Mouse (Mus musculus) G1E-ER4 (cell line): ENCODE results near the gene Smpdl3b. TPM values are rescaled to one million over a fixed set of nuclear protein-coding genes. Genes with fewer than 3 reads are reported as not detected.

Experiments used
- GATA1 ChIP-seq: IDR thresholded peaks from one replicate; pipeline ENCODE4 v1.8.0; 2012; ENCODE audit warnings: low read length, inconsistent platforms
- polyA plus RNA-seq: library from polyadenylated mRNA; stranded (reverse); fragments of >175 nt; gene quantifications from 2 replicates; pipeline ENCODE4 v1.2.3, GENCODE M21; 2012

The Smpdl3b gene
- polyA plus RNA-seq, 1 experiment = 0.08 TPM

GRCm38 (mm10) chr4:132794028-132794427 lies 37.0 kb upstream of the Smpdl3b start:
- no peak for TF ChIP-seq GATA1

- no peak for TF ChIP-seq GATA1
Measured at GRCm38 (mm10) chr4:132789731-132790130, 32.7 kb upstream of the Smpdl3b start.

GRCm38 (mm10) chr4:132785228-132785627 lies 28.2 kb upstream of the Smpdl3b start:
- no peak for TF ChIP-seq GATA1

GRCm38 (mm10) chr4:132783732-132784131 lies 26.7 kb upstream of the Smpdl3b start:
- TF ChIP-seq GATA1 = no peak

- no peak for TF ChIP-seq GATA1
Measured at GRCm38 (mm10) chr4:132780288-132780687, 23.2 kb upstream of the Smpdl3b start.

GRCm38 (mm10) chr4:132778562-132779201 lies 21.6 kb upstream of the Smpdl3b start:
- TF ChIP-seq GATA1 = no peak

- no peak for TF ChIP-seq GATA1
Measured at GRCm38 (mm10) chr4:132776764-132777163, 19.7 kb upstream of the Smpdl3b start.

GRCm38 (mm10) chr4:132774905-132775304 lies 17.9 kb upstream of the Smpdl3b start:
- TF ChIP-seq GATA1 = no peak

GRCm38 (mm10) chr4:132771776-132772175 lies 14.7 kb upstream of the Smpdl3b start:
- TF ChIP-seq GATA1 = no peak

- no peak for TF ChIP-seq GATA1
Measured at GRCm38 (mm10) chr4:132767914-132768876, 11.1 kb upstream of the Smpdl3b start, which contains the start of gene Rpa2. Rpa2 (plus strand) TSS chr4:132768332.

- no peak for TF ChIP-seq GATA1
Measured at GRCm38 (mm10) chr4:132762602-132763001, 5.5 kb upstream of the Smpdl3b start.

- no peak for TF ChIP-seq GATA1
Measured at GRCm38 (mm10) chr4:132760296-132760695, 3.2 kb upstream of the Smpdl3b start.

GRCm38 (mm10) chr4:132757633-132758351 lies 740 bp upstream of the Smpdl3b start:
- TF ChIP-seq GATA1 = no peak

- TF ChIP-seq GATA1 = no peak
Measured at GRCm38 (mm10) chr4:132752992-132753391, 4.1 kb downstream of the Smpdl3b start.

GRCm38 (mm10) chr4:132749258-132749982 lies 7.6 kb downstream of the Smpdl3b start:
- no peak for TF ChIP-seq GATA1
